7 mouse cellular contexts compared by ENCODE assay signal in the genomic region with DNA sequence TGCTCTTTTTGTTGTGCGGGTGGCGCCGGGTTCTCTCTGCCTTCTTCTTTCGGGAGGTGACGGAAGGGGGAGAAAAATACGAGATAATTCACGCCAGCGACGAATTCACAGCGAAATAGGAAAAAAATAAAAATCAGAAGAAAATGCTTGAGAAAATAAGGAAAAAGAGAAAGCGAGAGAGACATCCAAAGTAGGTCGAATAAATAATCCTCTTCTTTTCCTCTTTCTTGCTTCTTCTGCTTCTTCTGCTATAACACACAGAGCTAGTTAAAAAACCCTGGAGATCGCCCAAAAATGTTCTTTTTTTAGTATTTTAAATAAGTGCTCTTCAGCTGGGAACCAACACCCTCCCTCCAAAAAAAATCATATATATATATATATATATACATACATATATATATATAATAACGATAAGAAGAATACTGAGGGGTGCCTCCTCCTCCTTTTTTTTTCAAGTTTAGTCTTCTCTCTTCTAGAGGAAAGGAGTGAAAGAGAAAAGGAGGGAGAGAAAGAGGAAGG. TPM values are rescaled to one million over a fixed set of nuclear protein-coding genes. Genes with fewer than 3 reads are reported as not detected.
DNase-seq lines count a peak whose midpoint lies in the region; ATAC-seq and TF ChIP-seq lines count a peak whose summit lies in the region.

A gene (minus strand): TSS at position 116 of the 519 bp plus-strand sequence.

- peak within 1 kb of the TSS; percentile 67 for H3K4me3 ChIP-seq in liver, adult 2 months (ENCODE audit: insufficient read depth, low read depth, low read length)
- H3K4me3 ChIP-seq in embryonic facial prominence, embryonic 10.5 days: peak within 1 kb of the TSS; percentile 90
- H3K4me3 ChIP-seq in hindbrain, postnatal 0 days (ENCODE audit: low read length): peak within 1 kb of the TSS; percentile 94
- peak within 1 kb of the TSS; percentile 96 for H3K4me3 ChIP-seq in midbrain, embryonic 11.5 days (ENCODE audit: low read depth, low read length)

- H3K9me3 ChIP-seq in embryonic facial prominence, embryonic 10.5 days: no peaks in the 10 kb centered on the region
- no peaks in the 10 kb centered on the region for H3K9me3 ChIP-seq in hindbrain, postnatal 0 days (ENCODE audit: low read length)
- no peaks in the 10 kb centered on the region for H3K9me3 ChIP-seq in midbrain, embryonic 11.5 days (ENCODE audit: control insufficient read depth, low read length)

- H3K9ac ChIP-seq in liver, adult 2 months (ENCODE audit: low read depth, low read length): peak within 1 kb of the TSS; percentile 83
- peak within 1 kb of the TSS; percentile 99 for H3K9ac ChIP-seq in hindbrain, postnatal 0 days (replicated peaks; ENCODE audit: low read length)
- peak within 1 kb of the TSS; percentile 100 for H3K9ac ChIP-seq in midbrain, embryonic 11.5 days (ENCODE audit: low read length)

- H3K79me2 ChIP-seq in liver, adult 2 months (ENCODE audit: control insufficient read depth, insufficient read depth, low read length): 0 out of 2 replicates have a peak, but pooled peaks cover 2% of the 10 kb centered on the region

- no peak for ATAC-seq in hindbrain, postnatal 0 days
- ATAC-seq in midbrain, embryonic 11.5 days (ENCODE audit: low FRiP score): no peak

- no peaks in the 10 kb centered on the region for H3K4me1 ChIP-seq in liver, adult 2 months (ENCODE audit: control insufficient read depth, insufficient read depth, low read length)
- H3K4me1 ChIP-seq in embryonic facial prominence, embryonic 10.5 days: peaks cover 27% of the 10 kb centered on the region
- H3K4me1 ChIP-seq in hindbrain, postnatal 0 days (ENCODE audit: insufficient read depth, low read length): no peaks in the 10 kb centered on the region
- H3K4me1 ChIP-seq in midbrain, embryonic 11.5 days (ENCODE audit: control insufficient read depth, insufficient read depth, low read length): peaks cover 5% of the 10 kb centered on the region

- DNase-seq in liver, adult 2 months (ENCODE audit: extremely low read depth, low read depth, low spot score): no peak
- no peak for DNase-seq in liver
- DNase-seq in embryonic facial prominence, embryonic 10.5 days (ENCODE audit: low spot score): no peak
- no peak for DNase-seq in hindbrain, postnatal 0 days (ENCODE audit: low spot score)
- no peak for DNase-seq in midbrain, embryonic 11.5 days (ENCODE audit: low spot score, missing footprints)
- no peak for DNase-seq in cerebellum, adult 11-12 months
- DNase-seq in ovary, postnatal 14 days (ENCODE audit: low spot score): no peak

- no peak for TF ChIP-seq CTCF in liver, adult 2 months (IDR thresholded peaks at IDR 0.05; ENCODE audit: low read depth, low read length)
- TF ChIP-seq CTCF in hindbrain, postnatal 0 days (IDR thresholded peaks at IDR 0.05; ENCODE audit: low read depth): no peak

- H3K4me2 ChIP-seq in hindbrain, postnatal 0 days (ENCODE audit: low read depth, low read length): peak within 1 kb of the TSS; percentile 87
- peak within 1 kb of the TSS; percentile 47 for H3K4me2 ChIP-seq in midbrain, embryonic 11.5 days

- 1% methylated on average over 14 of the region's 14 CpGs for WGBS in liver, adult 2 months
- under 1% methylated on average over 14 of the region's 14 CpGs for WGBS in embryonic facial prominence, embryonic 10.5 days
- whole genome bisulfite sequencing in hindbrain, postnatal 0 days: 0% methylated on average over 14 of the region's 14 CpGs
- WGBS in midbrain, embryonic 11.5 days: 0% methylated on average over 14 of the region's 14 CpGs

- no peaks in the 10 kb centered on the region for H3K36me3 ChIP-seq in liver, adult 2 months (ENCODE audit: control insufficient read depth, insufficient read depth, low read length)
- H3K36me3 ChIP-seq in embryonic facial prominence, embryonic 10.5 days (replicated peaks): peaks cover 16% of the 10 kb centered on the region
- H3K36me3 ChIP-seq in hindbrain, postnatal 0 days (ENCODE audit: insufficient read depth, low read length): no peaks in the 10 kb centered on the region
- H3K36me3 ChIP-seq in midbrain, embryonic 11.5 days (ENCODE audit: control insufficient read depth, insufficient read depth, low read length): peaks cover 8% of the 10 kb centered on the region

- peaks cover 25% of the 10 kb centered on the region for H3K27me3 ChIP-seq in liver, adult 2 months (ENCODE audit: control insufficient read depth, insufficient read depth, low read length)
- peaks cover 17% of the 10 kb centered on the region for H3K27me3 ChIP-seq in embryonic facial prominence, embryonic 10.5 days (replicated peaks; ENCODE audit: low read depth, poor library complexity, severe bottlenecking)
- H3K27me3 ChIP-seq in hindbrain, postnatal 0 days (ENCODE audit: insufficient read depth, low read length): no peaks in the 10 kb centered on the region
- H3K27me3 ChIP-seq in midbrain, embryonic 11.5 days (ENCODE audit: control insufficient read depth, insufficient read depth, low read length): peaks cover 3% of the 10 kb centered on the region

- H3K27ac ChIP-seq in liver, adult 2 months (replicated peaks; ENCODE audit: insufficient read depth, low read depth, low read length): peak within 1 kb of the TSS; percentile 81
- H3K27ac ChIP-seq in embryonic facial prominence, embryonic 10.5 days (replicated peaks): peak within 1 kb of the TSS; percentile 100
- peak within 1 kb of the TSS; percentile 98 for H3K27ac ChIP-seq in hindbrain, postnatal 0 days
- H3K27ac ChIP-seq in midbrain, embryonic 11.5 days (ENCODE audit: low read depth, low read length): peak within 1 kb of the TSS; percentile 100

- no peak for TF ChIP-seq POLR2A in liver, adult 2 months (IDR thresholded peaks at IDR 0.05; ENCODE audit: extremely low read depth, insufficient read depth, low read length)

RNA-seq across cellular contexts. Expression of the gene that starts here (rescaled TPM):
- total RNA-seq in liver, adult 2 months (2014; rRNA removed): 0.37 and 1.3 TPM in 2 replicates
- 0.80 and 2.2 TPM in 2 replicates for polyA plus RNA-seq in liver, adult 2 months (2012; rRNA removed)
- polyA plus RNA-seq in embryonic facial prominence, embryonic 10.5 days (2016; fragmentation: Nextera tagmentation; extraction: Ambion mirVana): 54.4 and 58.6 TPM in 2 replicates
- 220 and 254 TPM in 2 replicates for total RNA-seq in hindbrain, postnatal 0 days (2014; rRNA removed)
- 49.8 and 51.2 TPM in 2 replicates for polyA plus RNA-seq in hindbrain, postnatal 0 days (2015; fragmentation: Nextera tagmentation; extraction: Ambion mirVana)
- polyA plus RNA-seq in midbrain, embryonic 11.5 days (2014; fragmentation: Nextera tagmentation; extraction: Ambion mirVana): 69.9 and 82.3 TPM in 2 replicates

Comparison
In these comparisons a context has a peak if more than half of its experiments do, and no peak if none do; other contexts are left out.
1. RNA of the gene that starts here (total RNA-seq): 220 to 254 TPM in hindbrain, postnatal 0 days; 0.37 to 1.3 TPM in liver, adult 2 months; every median in the first group is over 10 times any median in the second.
2. RNA of the gene that starts here (polyA plus RNA-seq): 69.9 to 82.3 TPM in midbrain, embryonic 11.5 days, 54.4 to 58.6 TPM in embryonic facial prominence, embryonic 10.5 days and 49.8 to 51.2 TPM in hindbrain, postnatal 0 days; 0.80 to 2.2 TPM in liver, adult 2 months; every median in the first group is over 10 times any median in the second.
3. Peak in every context shown above with its lines, with median percentiles within 50 percentile points of each other: H3K27ac ChIP-seq, H3K4me3 ChIP-seq and H3K9ac ChIP-seq.